Mouse (Mus musculus) forebrain, embryonic 12.5 days (tissue): ENCODE data around the gene Mcoln2. TPM values are rescaled to one million over a fixed set of nuclear protein-coding genes. Genes with fewer than 3 reads are reported as not detected.

Experiments
- polyA plus RNA-seq: library from polyadenylated mRNA; unstranded; fragments of >200 nt; fragmentation: Nextera tagmentation; extraction: Ambion mirVana; gene quantifications from 2 replicates; pipeline ENCODE4 v1.2.1, GENCODE M21; 2016

Gene Mcoln2
- polyA plus RNA-seq, 1 experiment from 2014 or later: 0.20 TPM

Other genes starting within 250 kb of the Mcoln2 start
- 50.7 and 50.8 TPM in 2 replicates for gene Bcl10, start 227.0 kb upstream of the Mcoln2 start, polyA plus RNA-seq
- gene 2410004B18Rik, start 211.8 kb upstream of the Mcoln2 start, polyA plus RNA-seq: 63.0 and 64.4 TPM in 2 replicates
- gene Syde2, start 162.0 kb upstream of the Mcoln2 start, polyA plus RNA-seq: 0.97 and 1.5 TPM in 2 replicates
- gene Wdr63, start 41.7 kb upstream of the Mcoln2 start, polyA plus RNA-seq: 0.23 and 0.49 TPM in 2 replicates
- gene Mcoln3, start 32.4 kb upstream of the Mcoln2 start, polyA plus RNA-seq: 1.9 and 3.8 TPM in 2 replicates
- gene Lpar3, start 71.1 kb downstream of the Mcoln2 start, polyA plus RNA-seq: 0.14 and 0.33 TPM in 2 replicates